Mouse (Mus musculus) c-Kit-positive CD71-positive TER-119-negative erythroid progenitor cells, embryonic 14.5 days (primary cell): ENCODE measurements around the gene Olfr355.

Experiments used
- DNase-seq: peaks from one replicate; pipeline ENCODE4 v3.0.0-alpha.2; 2013; ENCODE audit warnings: low read depth

The Olfr355 gene

GRCm38 (mm10) chr2:36928797-36929196 lies at the start of gene Olfr355:
Gene Olfr355, minus strand, starts transcription at chr2:36928897.
- no peak for DNase-seq

GRCm38 (mm10) chr2:36936821-36937220 lies 8.1 kb upstream of the Olfr355 start, which contains the start of gene Olfr356:
Gene Olfr356, plus strand, starts transcription at chr2:36937121.
- DNase-seq: no peak

- DNase-seq: no peak
Measured at GRCm38 (mm10) chr2:36905380-36905779, 23.3 kb downstream of the Olfr355 start, which contains the start of gene Olfr354. Gene Olfr354, plus strand, starts transcription at chr2:36905680.

- DNase-seq: no peak
Measured at GRCm38 (mm10) chr2:36897114-36897513, 31.6 kb downstream of the Olfr355 start.

- DNase-seq: no peak
Measured at GRCm38 (mm10) chr2:36892836-36893235, 35.9 kb downstream of the Olfr355 start, which contains the start of gene Olfr353. Gene Olfr353, minus strand, starts transcription at chr2:36892936.
